Mouse (Mus musculus) erythroblast, embryonic 14.5 days (primary cell): ENCODE measurements around the gene Cdk13.

Experiments
- GATA1 ChIP-seq: IDR thresholded peaks from 2 replicates; pipeline ENCODE4 v1.6.1; 2012; ENCODE audit warnings: low read length, inconsistent platforms, mixed read lengths
- TAL1 ChIP-seq: IDR thresholded peaks from 3 replicates; pipeline ENCODE4 v1.6.1; 2012; ENCODE audit warnings: low read length, inconsistent platforms, mixed read lengths

GRCm38 (mm10) chr13:17762405-17762804 lies 42.5 kb downstream of the Cdk13 start:
- TF ChIP-seq GATA1: no peak
- no peak for TF ChIP-seq TAL1
